Mouse (Mus musculus) spleen, postnatal 4 days (tissue): Measurements from ENCODE around the gene Psat1.

Source experiments
- DNase-seq, 2 experiments: peaks; one replicate each; pipeline ENCODE4 v3.0.0; 2022; ENCODE audit warnings: low spot score in 2 of 2

Gene Psat1

GRCm38 (mm10) chr19:15866851-15867250, 80.3 kb downstream of the Psat1 start:
- peak in 1 of 2 experiments; percentile 20 for DNase-seq

GRCm38 (mm10) chr19:15866126-15866525, 81.0 kb downstream of the Psat1 start:
- no peak for DNase-seq

GRCm38 (mm10) chr19:15865431-15865830, 81.7 kb downstream of the Psat1 start:
- DNase-seq: no peak

- no peak for DNase-seq
Observed at GRCm38 (mm10) chr19:15864129-15864528, 83.0 kb downstream of the Psat1 start.

GRCm38 (mm10) chr19:15855379-15855778, 91.8 kb downstream of the Psat1 start:
- DNase-seq: no peak
